Mouse (Mus musculus) midbrain, embryonic 13.5 days (tissue): ENCODE data around the gene Syne4. TPM values are rescaled to one million over a fixed set of nuclear protein-coding genes. Genes with fewer than 3 reads are reported as not detected.

ENCODE experiments used
- ATAC-seq: fragments of 200-750 bp; cut with Nextera tagmentation; 2 replicates; pipeline ENCODE4 v1.8.0; 2017; ENCODE audit warnings: mild to moderate bottlenecking, moderate TSS enrichment, moderate library complexity
- H3K27ac ChIP-seq: fragments of 300-500 bp; sonication (generic); 2 replicates; pipeline ENCODE4 v1.5.1; 2015; ENCODE audit warnings: inconsistent platforms, mild to moderate bottlenecking, moderate library complexity
- H3K27me3 ChIP-seq: fragments of 300-500 bp; sonication (generic); 2 replicates; pipeline ENCODE4 v1.6.1; 2015; ENCODE audit warnings: mild to moderate bottlenecking, inconsistent platforms
- H3K36me3 ChIP-seq: fragments of 300-500 bp; sonication (generic); 2 replicates; pipeline ENCODE4 v1.6.1; 2015; ENCODE audit warnings: mild to moderate bottlenecking, inconsistent platforms
- H3K4me1 ChIP-seq: fragments of 300-500 bp; sonication (generic); replicated peaks from 2 replicates; pipeline ENCODE4 v1.6.1; 2015; ENCODE audit warnings: inconsistent platforms
- H3K4me2 ChIP-seq: fragments of 300-500 bp; sonication (generic); replicated peaks from 2 replicates; pipeline ENCODE4 v1.6.1; 2015; ENCODE audit warnings: moderate library complexity, mild to moderate bottlenecking, inconsistent platforms
- H3K4me3 ChIP-seq: fragments of 300-500 bp; sonication (generic); replicated peaks from 2 replicates; pipeline ENCODE4 v1.5.1; 2015; ENCODE audit warnings: mild to moderate bottlenecking, inconsistent platforms
- H3K9ac ChIP-seq: fragments of 300-500 bp; sonication (generic); replicated peaks from 2 replicates; pipeline ENCODE4 v1.6.1; 2015; ENCODE audit warnings: mild to moderate bottlenecking, inconsistent platforms
- H3K9me3 ChIP-seq: fragments of 300-500 bp; sonication (generic); 2 replicates; pipeline ENCODE4 v1.6.1; 2016; ENCODE audit warnings: mild to moderate bottlenecking, inconsistent platforms
- WGBS: fragments of 180-500 bp; shearing (Covaris S2); methylation state at CpG from one replicate; pipeline ENCODE4 v1.1.7; 2015; 5-methylcytosine and 5-hydroxymethylcytosine counted together
- polyA plus RNA-seq: library from polyadenylated mRNA; unstranded; fragments of >200 nt; fragmentation: Nextera tagmentation; extraction: Ambion mirVana; gene quantifications from 2 replicates; pipeline ENCODE4 v1.2.1, GENCODE M21; 2015

Gene Syne4
- polyA plus RNA-seq, 1 experiment from 2014 or later: 10.8 TPM

- Histone ChIP-seq H3K4me1 (peaks cover 18% of the 10 kb centered on the region), H3K9ac (peak overlapping the region; percentile 89), H3K9me3 (no peaks in the 10 kb centered on the region), H3K27ac (peak overlapping the region; percentile 80), H3K4me3 (peak overlapping the region; percentile 81), H3K36me3 (no peaks in the 10 kb centered on the region), H3K27me3 (peaks cover 12% of the 10 kb centered on the region; the same call in 1 of the 2 replicates), H3K4me2 (peak overlapping the region; percentile 87)
- whole genome bisulfite sequencing: under 1% methylated on average over 20 of the region's 20 CpGs
- peak; percentile 99 for ATAC-seq
Measured at GRCm38 (mm10) chr7:30322285-30322667, 7.7 kb downstream of the Syne4 start.

DNA sequence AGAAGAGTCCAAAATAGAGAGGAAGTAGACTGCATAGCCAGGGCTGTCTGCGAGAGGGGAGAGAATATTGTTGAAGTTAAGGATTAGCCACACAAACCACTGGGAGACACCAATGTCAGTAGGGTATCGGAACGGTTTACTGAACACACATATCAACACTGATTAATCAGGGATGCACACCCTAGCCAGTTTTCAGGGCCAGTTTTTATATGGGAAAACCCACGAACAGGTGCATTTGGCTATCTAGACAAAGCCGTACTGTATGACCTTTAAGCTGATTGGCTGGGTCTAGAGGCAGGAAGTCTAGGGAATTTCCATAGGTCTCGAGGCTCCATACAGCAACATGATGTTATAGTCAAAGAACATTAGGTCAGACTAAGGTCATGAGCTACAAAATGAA is 8.3 kb downstream of the Syne4 start:
- Histone ChIP-seq H3K4me3 (peak overlapping the region; percentile 81), H3K36me3 (no peaks in the 10 kb centered on the region), H3K27me3 (peaks cover 12% of the 10 kb centered on the region; the same call in 1 of the 2 replicates), H3K27ac (peak overlapping the region; percentile 80), H3K4me1 (peaks cover 18% of the 10 kb centered on the region), H3K9me3 (no peaks in the 10 kb centered on the region), H3K9ac (peak overlapping the region; percentile 44; the same call in 1 of the 2 replicates), H3K4me2 (peak overlapping the region; percentile 87)
- peak; percentile 10; the same call in 1 of the 2 replicates for ATAC-seq
- WGBS: 38% methylated on average over 6 of the region's 6 CpGs

DNA sequence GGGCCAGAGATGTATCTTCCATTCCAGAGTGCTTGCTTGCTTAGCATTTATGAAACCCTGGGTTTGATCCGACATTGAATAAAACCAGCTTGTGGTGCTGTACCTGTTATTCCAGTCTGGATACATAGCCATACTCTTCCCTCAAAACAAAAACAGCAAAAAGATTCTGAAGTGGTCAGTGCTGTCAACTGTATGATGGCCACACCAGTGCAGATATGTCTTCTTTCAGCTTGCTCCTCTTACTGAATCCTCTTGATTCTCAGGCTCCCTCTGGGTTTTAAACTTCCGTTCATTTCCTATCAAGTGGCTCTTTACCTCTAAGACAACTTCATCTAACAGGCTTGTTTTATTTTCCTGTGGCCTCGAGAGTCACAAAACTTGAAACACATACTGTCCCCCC is 9.2 kb downstream of the Syne4 start, which contains the start of gene Sdhaf1:
Gene Sdhaf1 (minus strand): TSS at position 101 of the 400 bp plus-strand sequence.
- Histone ChIP-seq H3K9ac (peak within 1 kb of the TSS; percentile 44; the same call in 1 of the 2 replicates), H3K36me3 (no peaks in the 10 kb centered on the region), H3K4me1 (peaks cover 18% of the 10 kb centered on the region), H3K9me3 (no peaks in the 10 kb centered on the region), H3K27ac (peak within 1 kb of the TSS; percentile 80), H3K27me3 (peaks cover 12% of the 10 kb centered on the region; the same call in 1 of the 2 replicates), H3K4me3 (peak within 1 kb of the TSS; percentile 81), H3K4me2 (peak within 1 kb of the TSS; percentile 87)
- no peak for ATAC-seq
- WGBS: 83% methylated on average over 3 of the region's 3 CpGs

GRCm38 (mm10) chr7:30324300-30324944 is 9.8 kb downstream of the Syne4 start:
- Histone ChIP-seq H3K4me1 (peaks cover 18% of the 10 kb centered on the region), H3K36me3 (no peaks in the 10 kb centered on the region), H3K4me3 (no peak overlapping the region), H3K27me3 (peaks cover 12% of the 10 kb centered on the region; the same call in 1 of the 2 replicates), H3K27ac (no peak overlapping the region), H3K9me3 (no peaks in the 10 kb centered on the region), H3K4me2 (no peak overlapping the region), H3K9ac (no peak overlapping the region)
- WGBS: 79% methylated on average over 5 of the region's 5 CpGs
- ATAC-seq: no peak

- Histone ChIP-seq H3K36me3 (no peaks in the 10 kb centered on the region), H3K27me3 (peaks cover 12% of the 10 kb centered on the region; the same call in 1 of the 2 replicates), H3K27ac (no peak overlapping the region), H3K9ac (no peak overlapping the region), H3K4me3 (no peak overlapping the region), H3K4me1 (peaks cover 18% of the 10 kb centered on the region), H3K9me3 (no peaks in the 10 kb centered on the region), H3K4me2 (no peak overlapping the region)
- ATAC-seq: no peak
- 30% methylated on average over 2 of the region's 2 CpGs for WGBS
Measured at GRCm38 (mm10) chr7:30325364-30325763, 10.8 kb downstream of the Syne4 start.

- Histone ChIP-seq H3K27ac (no peak overlapping the region), H3K4me3 (no peak overlapping the region), H3K4me2 (no peak overlapping the region), H3K9me3 (no peaks in the 10 kb centered on the region), H3K36me3 (no peaks in the 10 kb centered on the region), H3K4me1 (peaks cover 13% of the 10 kb centered on the region), H3K9ac (no peak overlapping the region), H3K27me3 (peaks cover 12% of the 10 kb centered on the region; the same call in 1 of the 2 replicates)
- ATAC-seq: no peak
Measured at GRCm38 (mm10) chr7:30326427-30326826, 11.8 kb downstream of the Syne4 start.

GRCm38 (mm10) chr7:30327140-30327539 is 12.5 kb downstream of the Syne4 start:
- H3K9me3 ChIP-seq: no peaks in the 10 kb centered on the region
- peaks cover 12% of the 10 kb centered on the region; the same call in 1 of the 2 replicates for H3K27me3 ChIP-seq
- no peaks in the 10 kb centered on the region for H3K36me3 ChIP-seq
- 59% methylated on average over 15 of the region's 15 CpGs for WGBS
- no peak overlapping the region for H3K9ac ChIP-seq
- peaks cover 15% of the 10 kb centered on the region for H3K4me1 ChIP-seq
- ATAC-seq: no peak
- no peak overlapping the region for H3K27ac ChIP-seq
- no peak overlapping the region for H3K4me3 ChIP-seq
- H3K4me2 ChIP-seq: no peak overlapping the region

DNA sequence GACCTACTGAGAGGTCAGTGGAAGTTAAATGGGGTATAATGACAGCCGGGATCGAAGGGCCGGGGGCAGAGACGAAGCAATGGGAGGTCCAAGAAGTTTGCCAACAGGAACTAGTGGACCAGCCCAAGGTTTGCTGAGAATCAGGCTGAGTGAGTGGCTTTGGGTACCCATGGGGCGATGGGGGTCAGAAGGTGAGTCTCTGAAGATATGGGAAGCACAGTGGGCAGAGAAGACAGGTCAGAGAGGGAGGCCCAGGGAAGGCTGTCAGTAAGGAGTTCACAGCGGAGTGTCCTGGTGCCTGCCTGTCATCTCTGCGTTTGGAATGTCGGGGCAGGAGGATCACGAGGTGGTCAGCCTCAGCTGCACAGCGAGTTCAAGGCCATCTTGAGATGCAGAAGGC is 13.8 kb downstream of the Syne4 start:
- Histone ChIP-seq H3K27me3 (peaks cover 13% of the 10 kb centered on the region; the same call in 1 of the 2 replicates), H3K27ac (no peak overlapping the region), H3K4me2 (no peak overlapping the region), H3K36me3 (no peaks in the 10 kb centered on the region), H3K4me3 (no peak overlapping the region), H3K4me1 (peaks cover 17% of the 10 kb centered on the region), H3K9ac (no peak overlapping the region), H3K9me3 (no peaks in the 10 kb centered on the region)
- WGBS: 58% methylated on average over 10 of the region's 10 CpGs
- no peak for ATAC-seq

GRCm38 (mm10) chr7:30331887-30332286 is 17.3 kb downstream of the Syne4 start:
- Histone ChIP-seq H3K9ac (no peak overlapping the region), H3K4me1 (peaks cover 21% of the 10 kb centered on the region), H3K4me3 (peak overlapping the region; percentile 24), H3K9me3 (no peaks in the 10 kb centered on the region), H3K4me2 (peak overlapping the region; percentile 48), H3K27ac (peak overlapping the region; percentile 55; the same call in 1 of the 2 replicates), H3K27me3 (peaks cover 30% of the 10 kb centered on the region), H3K36me3 (no peaks in the 10 kb centered on the region)
- WGBS: 4% methylated on average over 13 of the region's 13 CpGs
- ATAC-seq: peak; percentile 96

GRCm38 (mm10) chr7:30332622-30333259 is 18.1 kb downstream of the Syne4 start:
- WGBS: 66% methylated on average over 18 of the region's 18 CpGs
- Histone ChIP-seq H3K4me3 (0 out of 2 replicates have a peak overlapping the region, but pooled peaks have one; percentile 11), H3K9me3 (no peaks in the 10 kb centered on the region), H3K4me2 (no peak overlapping the region), H3K36me3 (no peaks in the 10 kb centered on the region), H3K27ac (no peak overlapping the region), H3K9ac (no peak overlapping the region), H3K27me3 (peaks cover 27% of the 10 kb centered on the region), H3K4me1 (peaks cover 21% of the 10 kb centered on the region)
- no peak for ATAC-seq

DNA sequence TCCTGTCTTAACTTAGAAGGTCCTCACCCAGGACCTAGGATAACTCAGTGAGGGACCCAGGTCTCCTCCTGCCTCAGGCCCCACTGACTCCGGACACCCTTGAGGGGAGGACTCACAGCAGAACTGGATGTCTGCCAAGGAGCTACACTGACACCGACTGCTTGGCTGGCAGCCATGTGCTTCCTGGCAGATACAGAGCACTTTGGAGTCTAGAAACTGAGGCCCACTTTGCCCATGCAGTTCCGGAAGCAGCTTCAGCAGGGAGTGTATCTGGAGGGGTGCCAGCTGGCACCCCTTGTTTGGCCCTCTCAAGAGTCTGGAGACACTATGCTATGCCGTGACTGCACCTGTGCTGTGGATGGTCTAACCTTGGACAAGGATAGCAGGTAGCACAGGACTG is 18.8 kb downstream of the Syne4 start:
- Histone ChIP-seq H3K27me3 (peaks cover 28% of the 10 kb centered on the region), H3K9me3 (no peaks in the 10 kb centered on the region), H3K27ac (no peak overlapping the region), H3K36me3 (no peaks in the 10 kb centered on the region), H3K4me2 (no peak overlapping the region), H3K4me3 (no peak overlapping the region), H3K9ac (no peak overlapping the region), H3K4me1 (peaks cover 21% of the 10 kb centered on the region)
- 57% methylated on average over 4 of the region's 4 CpGs for WGBS
- peak; percentile 31; the same call in 1 of the 2 replicates for ATAC-seq

DNA sequence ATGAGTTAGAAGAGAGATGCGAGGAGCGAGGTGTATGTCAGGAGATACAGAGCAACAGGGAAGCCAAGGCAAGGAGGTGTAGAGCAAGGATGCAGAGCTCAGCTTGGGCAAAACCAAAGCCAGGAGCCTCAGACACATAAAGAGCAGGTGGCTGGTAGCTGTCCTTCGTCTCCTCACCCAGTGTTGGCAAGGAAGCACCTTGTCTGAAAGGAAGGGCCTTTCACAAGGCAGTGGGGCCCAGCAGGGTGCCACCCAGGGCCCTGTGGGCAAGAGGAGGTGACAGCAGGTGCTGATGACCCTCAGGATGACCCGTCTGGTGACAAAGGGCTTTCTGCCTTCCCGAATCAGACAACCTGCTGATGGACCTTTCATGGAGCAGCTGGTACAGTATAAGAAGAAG is 20.0 kb downstream of the Syne4 start:
- Histone ChIP-seq H3K27ac (no peak overlapping the region), H3K4me2 (no peak overlapping the region), H3K27me3 (peaks cover 37% of the 10 kb centered on the region), H3K9ac (no peak overlapping the region), H3K4me3 (no peak overlapping the region), H3K4me1 (peaks cover 21% of the 10 kb centered on the region), H3K36me3 (no peaks in the 10 kb centered on the region), H3K9me3 (no peaks in the 10 kb centered on the region)
- WGBS: 59% methylated on average over 5 of the region's 5 CpGs
- ATAC-seq: no peak
